Mouse (Mus musculus) embryonic fibroblast, embryonic 13.5 days (primary cell): ENCODE measurements around the gene 6430628N08Rik.

Experiments
- CTCF ChIP-seq: IDR thresholded peaks from 2 replicates; pipeline ENCODE4 v1.5.1; 2011; ENCODE audit warnings: mild to moderate bottlenecking, control low read depth, low read length, moderate library complexity, borderline replicate concordance; ENCODE audit not compliant: insufficient read depth
- POLR2A ChIP-seq: IDR thresholded peaks from 2 replicates; pipeline ENCODE4 v1.6.1; 2011; ENCODE audit warnings: low read depth, mild to moderate bottlenecking, control low read depth, low read length, moderate library complexity

GRCm38 (mm10) chr4:115857293-115857883 is 33.1 kb upstream of the 6430628N08Rik start:
- TF ChIP-seq CTCF, result no peak
- no peak for TF ChIP-seq POLR2A
